Mouse (Mus musculus): ENCODE data around the gene Slc30a2.

DNA sequence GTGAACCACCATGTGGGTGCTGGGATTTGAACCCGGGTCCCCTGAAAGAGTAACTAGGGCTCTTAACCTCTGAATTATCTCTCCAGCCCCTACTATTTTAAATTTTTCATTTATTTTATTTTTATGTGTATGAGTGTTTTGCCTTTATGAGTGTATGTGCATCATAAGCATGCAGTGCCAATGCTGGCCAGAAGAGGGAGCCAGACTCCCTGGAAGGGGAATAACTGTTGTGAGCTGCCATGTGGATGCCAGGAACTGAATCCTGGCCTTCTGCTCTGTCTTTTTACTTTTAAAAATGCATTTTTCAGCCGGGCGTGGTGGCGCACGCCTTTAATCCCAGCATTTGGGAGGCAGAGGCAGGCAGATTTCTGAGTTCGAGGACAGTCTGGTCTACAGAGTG, 30.1 kb upstream of the Slc30a2 start:
- TF ChIP-seq CTCF (IDR thresholded peaks at IDR 0.05; ENCODE audit: insufficient read depth, low read length) (no peak), POLR2A (IDR thresholded peaks at IDR 0.05; ENCODE audit: borderline replicate concordance, extremely low read depth, low read depth, low read length) (no peak)
